Mouse (Mus musculus) liver, postnatal 0 days (tissue): ENCODE results near the gene Dnmt3b. TPM values are rescaled to one million over a fixed set of nuclear protein-coding genes. Genes with fewer than 3 reads are reported as not detected.

Experiments used
- ATAC-seq: fragments of 200-750 bp; cut with Nextera tagmentation; 2 replicates; pipeline ENCODE4 v1.8.0; 2017; ENCODE audit warnings: mild to moderate bottlenecking, moderate library complexity
- DNase-seq: peaks from one replicate; pipeline ENCODE4 v3.0.0-alpha.2; 2016
- H3K27ac ChIP-seq: fragments of 300-500 bp; sonication (generic); 2 replicates; pipeline ENCODE4 v1.5.1; 2014; ENCODE audit warnings: antibody characterized with exemption, moderate library complexity, mild to moderate bottlenecking, low read depth
- H3K27me3 ChIP-seq: fragments of 300-500 bp; sonication (generic); 2 replicates; pipeline ENCODE4 v1.6.1; 2014; ENCODE audit warnings: low read length, control low read depth, mixed read lengths; ENCODE audit not compliant: insufficient read depth
- H3K36me3 ChIP-seq: fragments of 300-500 bp; sonication (generic); replicated peaks from 2 replicates; pipeline ENCODE4 v1.6.1; 2014; ENCODE audit warnings: mild to moderate bottlenecking, control low read depth, low read length, moderate library complexity, mixed read lengths; ENCODE audit not compliant: insufficient read depth
- H3K4me1 ChIP-seq: fragments of 300-500 bp; sonication (generic); 2 replicates; pipeline ENCODE4 v1.6.1; 2014; ENCODE audit warnings: antibody characterized with exemption, mild to moderate bottlenecking, control low read depth; ENCODE audit not compliant: insufficient read depth
- H3K4me2 ChIP-seq: fragments of 300-500 bp; sonication (generic); 2 replicates; pipeline ENCODE4 v1.6.1; 2014; ENCODE audit warnings: low read depth, mild to moderate bottlenecking, low read length, moderate library complexity, mixed read lengths
- H3K4me3 ChIP-seq: fragments of 300-500 bp; sonication (generic); 2 replicates; pipeline ENCODE4 v1.5.1; 2014; ENCODE audit warnings: low read depth, low read length
- H3K9ac ChIP-seq: fragments of 300-500 bp; sonication (generic); replicated peaks from 2 replicates; pipeline ENCODE4 v1.6.1; 2014; ENCODE audit warnings: mild to moderate bottlenecking, moderate library complexity
- H3K9me3 ChIP-seq: fragments of 300-500 bp; sonication (generic); 2 replicates; pipeline ENCODE4 v1.6.1; 2016; ENCODE audit warnings: mild to moderate bottlenecking, control low read depth, low read length, mixed read lengths
- CTCF ChIP-seq: sonication (generic); IDR thresholded peaks from 2 replicates; pipeline ENCODE4 v1.5.1; 2016; ENCODE audit warnings: antibody characterized with exemption, low read depth
- EP300 ChIP-seq: IDR thresholded peaks from 2 replicates; pipeline ENCODE4 v1.6.1; 2016; ENCODE audit warnings: antibody characterized with exemption, low read depth, mild to moderate bottlenecking
- WGBS: fragments of 180-500 bp; shearing (Covaris S2); extraction: QIAGEN DNeasy Blood & Tissue Kit; methylation state at CpG from one replicate; pipeline ENCODE4 v1.1.7; 2014; ENCODE audit not compliant: insufficient replicate concordance; 5-methylcytosine and 5-hydroxymethylcytosine counted together
- polyA plus RNA-seq: library from polyadenylated mRNA; unstranded; fragments of >200 nt; fragmentation: Nextera tagmentation; extraction: Ambion mirVana; gene quantifications from 2 replicates; pipeline ENCODE4 v1.2.1, GENCODE M21; 2015

Gene Dnmt3b
- 4.8 and 5.3 TPM in 2 replicates for polyA plus RNA-seq

GRCm38 (mm10) chr2:153649298-153650013 lies at the start of gene Dnmt3b:
Dnmt3b (plus strand) TSS chr2:153649450.
- DNase-seq = peak; percentile 72
- WGBS = under 1% methylated on average over 66 of the region's 93 CpGs
- no peak within 1 kb of the TSS for H3K27ac ChIP-seq

GRCm38 (mm10) chr2:153600021-153600666 lies 49.1 kb upstream of the Dnmt3b start:
- DNase-seq = no peak

More at GRCm38 (mm10) chr2:153649298-153650013, at the start of gene Dnmt3b:
- Histone ChIP-seq H3K9me3 (no peaks in the 10 kb centered on the region), H3K4me1 (peaks cover 14% of the 10 kb centered on the region), H3K27me3 (no peaks in the 10 kb centered on the region), H3K4me2 (peak within 1 kb of the TSS; percentile 88), H3K4me3 (peak within 1 kb of the TSS; percentile 84), H3K36me3 (no peaks in the 10 kb centered on the region), H3K9ac (peak within 1 kb of the TSS; percentile 70)
- no peak for TF ChIP-seq EP300
- TF ChIP-seq CTCF = no peak
- peak; percentile 84 for ATAC-seq

GRCm38 (mm10) chr2:153600667-153601648 lies 48.3 kb upstream of the Dnmt3b start:
- no peak overlapping the region for H3K9ac ChIP-seq
- no peak overlapping the region for H3K4me3 ChIP-seq
- H3K4me1 ChIP-seq = peaks cover 7% of the 10 kb centered on the region
- H3K27me3 ChIP-seq = no peaks in the 10 kb centered on the region
- no peaks in the 10 kb centered on the region for H3K9me3 ChIP-seq
- no peaks in the 10 kb centered on the region for H3K36me3 ChIP-seq
- peak; percentile 66 for ATAC-seq
- TF ChIP-seq EP300 = no peak
- TF ChIP-seq CTCF = no peak
- DNase-seq = peak; percentile 79
- WGBS = 54% methylated on average over 15 of the region's 16 CpGs
- 0 out of 2 replicates have a peak overlapping the region, but pooled peaks have one; percentile 13 for H3K27ac ChIP-seq
- peak overlapping the region; percentile 36; the same call in 1 of the 2 replicates for H3K4me2 ChIP-seq

More at GRCm38 (mm10) chr2:153600021-153600666, 49.1 kb upstream of the Dnmt3b start:
- Histone ChIP-seq H3K4me1 (peaks cover 7% of the 10 kb centered on the region), H3K9ac (no peak overlapping the region), H3K4me2 (no peak overlapping the region), H3K4me3 (no peak overlapping the region), H3K27ac (0 out of 2 replicates have a peak overlapping the region, but pooled peaks have one; percentile 13), H3K9me3 (no peaks in the 10 kb centered on the region), H3K36me3 (no peaks in the 10 kb centered on the region), H3K27me3 (no peaks in the 10 kb centered on the region)
- peak; percentile 49 for ATAC-seq
- TF ChIP-seq CTCF = peak; percentile 68
- TF ChIP-seq EP300 = no peak
- 73% methylated on average over 6 of the region's 6 CpGs for WGBS

GRCm38 (mm10) chr2:153603724-153604123 lies 45.5 kb upstream of the Dnmt3b start:
- H3K4me2 ChIP-seq = no peak overlapping the region
- H3K27ac ChIP-seq = no peak overlapping the region
- no peak for ATAC-seq
- TF ChIP-seq CTCF (peak; percentile 59), EP300 (no peak)
- no peaks in the 10 kb centered on the region for H3K36me3 ChIP-seq
- H3K4me1 ChIP-seq = peaks cover 23% of the 10 kb centered on the region
- WGBS = 39% methylated on average over 4 of the region's 4 CpGs
- H3K27me3 ChIP-seq = no peaks in the 10 kb centered on the region
- no peak for DNase-seq
- H3K4me3 ChIP-seq = no peak overlapping the region
- no peaks in the 10 kb centered on the region for H3K9me3 ChIP-seq
- no peak overlapping the region for H3K9ac ChIP-seq

DNA sequence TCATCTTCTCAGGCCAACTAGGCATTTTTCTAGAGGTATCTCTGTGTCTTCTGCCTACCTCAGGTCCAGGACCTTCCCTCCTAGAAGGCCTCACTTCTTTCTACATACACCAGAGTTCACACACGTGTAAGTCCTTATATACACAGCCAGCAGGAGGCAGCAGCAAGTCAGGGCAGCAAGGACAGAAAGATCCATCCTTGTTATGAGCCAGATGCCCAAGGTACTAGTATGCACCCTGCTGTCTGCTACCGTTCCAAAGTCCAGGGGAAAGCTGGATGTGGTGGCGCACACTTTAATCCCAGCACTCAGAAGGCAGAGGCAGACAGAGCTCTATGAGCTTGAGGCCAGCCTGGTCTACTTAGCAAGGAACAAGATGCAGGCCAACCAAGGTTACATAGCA lies 42.8 kb upstream of the Dnmt3b start:
- Histone ChIP-seq H3K4me2 (no peak overlapping the region), H3K27me3 (no peaks in the 10 kb centered on the region), H3K4me1 (peaks cover 37% of the 10 kb centered on the region), H3K36me3 (no peaks in the 10 kb centered on the region), H3K9ac (no peak overlapping the region), H3K27ac (no peak overlapping the region), H3K4me3 (no peak overlapping the region), H3K9me3 (no peaks in the 10 kb centered on the region)
- DNase-seq (no peak), ATAC-seq (no peak)
- TF ChIP-seq CTCF (peak; percentile 53), EP300 (no peak)
- 64% methylated on average over 3 of the region's 3 CpGs for WGBS
